Mouse (Mus musculus): ENCODE measurements around the gene Asxl1. TPM values are rescaled to one million over a fixed set of nuclear protein-coding genes. Genes with fewer than 3 reads are reported as not detected.
"Not testable (repeated sequence)": the region's sequence is repeated elsewhere in the genome, so short reads cannot be mapped to it uniquely, and the experiment has no call there.

Gene Asxl1
- polyA plus RNA-seq, 1 experiment from 2014 or later: 9.0 TPM

- H3K4me2 ChIP-seq (ENCODE audit: low read length): no peak overlapping the region
- H3K4me1 ChIP-seq (ENCODE audit: control insufficient read depth, insufficient read depth, low read length): peaks cover 27% of the 10 kb centered on the region
- no peak for ATAC-seq
- H3K4me3 ChIP-seq (ENCODE audit: low read depth, low read length): no peak overlapping the region
- WGBS: 51% methylated on average over 6 of the region's 6 CpGs
- peaks cover 13% of the 10 kb centered on the region for H3K36me3 ChIP-seq (ENCODE audit: control insufficient read depth, insufficient read depth, low read length)
- no peak overlapping the region for H3K27ac ChIP-seq (ENCODE audit: low read length)
- no peaks in the 10 kb centered on the region for H3K27me3 ChIP-seq (ENCODE audit: control insufficient read depth, insufficient read depth, low read depth, low read length)
- H3K9ac ChIP-seq (ENCODE audit: low read depth, low read length): no peak overlapping the region
- H3K9me3 ChIP-seq (replicated peaks; ENCODE audit: control insufficient read depth, low read length, poor library complexity, severe bottlenecking): no peaks in the 10 kb centered on the region
Observed at GRCm38 (mm10) chr2:153350552-153351181, 5.0 kb downstream of the Asxl1 start.

DNA sequence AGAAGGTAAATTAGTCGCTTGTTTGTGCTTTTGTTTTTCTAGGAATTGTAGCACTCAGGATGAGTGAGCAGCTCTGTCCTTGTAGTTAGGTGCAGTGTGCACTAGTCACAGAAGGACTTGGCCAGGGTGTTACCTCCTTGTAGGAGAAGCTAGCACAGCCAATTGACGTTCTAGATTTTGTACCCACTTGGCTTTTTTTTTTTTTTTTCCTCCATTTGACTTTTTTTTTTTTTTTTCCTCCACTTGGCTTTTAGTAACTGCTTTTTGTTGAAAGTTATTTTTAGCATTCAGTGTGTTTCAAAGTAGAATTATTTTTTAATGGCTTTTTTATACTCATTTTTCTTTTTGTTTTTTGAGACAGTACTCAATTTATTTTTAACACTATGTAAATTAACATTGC lies 9.0 kb downstream of the Asxl1 start:
- Histone ChIP-seq H3K36me3 (ENCODE audit: control insufficient read depth, insufficient read depth, low read length) (peaks cover 23% of the 10 kb centered on the region), H3K9me3 (replicated peaks; ENCODE audit: control insufficient read depth, low read length, poor library complexity, severe bottlenecking) (no peaks in the 10 kb centered on the region), H3K4me3 (ENCODE audit: low read depth, low read length) (no peak overlapping the region), H3K4me1 (ENCODE audit: control insufficient read depth, insufficient read depth, low read length) (peaks cover 11% of the 10 kb centered on the region), H3K27ac (ENCODE audit: low read length) (no peak overlapping the region), H3K27me3 (ENCODE audit: control insufficient read depth, insufficient read depth, low read depth, low read length) (no peaks in the 10 kb centered on the region), H3K9ac (ENCODE audit: low read depth, low read length) (no peak overlapping the region), H3K4me2 (ENCODE audit: low read length) (no peak overlapping the region)
- 89% methylated on average over 2 of the region's 2 CpGs for WGBS
- ATAC-seq: no peak

- ATAC-seq: no peak
- no peaks in the 10 kb centered on the region for H3K9me3 ChIP-seq (replicated peaks; ENCODE audit: control insufficient read depth, low read length, poor library complexity, severe bottlenecking)
- 95% methylated on average over 4 of the region's 4 CpGs for WGBS
- no peaks in the 10 kb centered on the region for H3K27me3 ChIP-seq (ENCODE audit: control insufficient read depth, insufficient read depth, low read depth, low read length)
- H3K4me2 ChIP-seq (ENCODE audit: low read length): no peak overlapping the region
- H3K9ac ChIP-seq (ENCODE audit: low read depth, low read length): no peak overlapping the region
- peaks cover 23% of the 10 kb centered on the region for H3K36me3 ChIP-seq (ENCODE audit: control insufficient read depth, insufficient read depth, low read length)
- H3K4me1 ChIP-seq (ENCODE audit: control insufficient read depth, insufficient read depth, low read length): no peaks in the 10 kb centered on the region
- no peak overlapping the region for H3K4me3 ChIP-seq (ENCODE audit: low read depth, low read length)
- H3K27ac ChIP-seq (ENCODE audit: low read length): no peak overlapping the region
Observed at GRCm38 (mm10) chr2:153356784-153357183, 11.2 kb downstream of the Asxl1 start.

DNA sequence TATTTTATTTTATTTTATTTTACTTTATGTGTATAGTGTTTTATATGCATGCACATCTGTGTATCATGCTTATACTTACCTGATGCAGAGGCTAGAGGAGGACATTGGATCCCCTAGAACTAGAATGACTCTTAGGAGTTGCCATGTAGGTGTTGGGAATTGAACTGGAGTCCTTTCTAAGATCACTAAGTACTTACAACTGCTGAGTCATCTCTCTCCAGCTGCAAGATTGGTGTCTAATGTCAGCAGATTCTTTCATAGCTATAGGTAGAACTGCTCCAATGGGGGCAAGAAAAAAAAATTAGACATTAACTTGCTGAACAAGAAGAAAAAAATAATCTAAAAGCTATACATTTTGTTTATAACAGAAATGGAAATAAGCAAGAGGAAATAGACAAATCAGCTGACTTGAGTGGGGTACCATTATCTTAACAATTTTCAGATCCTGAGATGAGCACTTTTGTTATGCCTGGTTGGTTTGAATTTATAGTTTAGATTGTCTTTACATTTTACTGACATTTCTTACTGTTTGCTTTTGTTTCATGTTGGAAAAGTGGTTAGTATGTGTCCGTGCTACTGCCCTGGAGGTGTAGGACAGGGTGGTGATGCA lies 15.6 kb downstream of the Asxl1 start:
- Histone ChIP-seq H3K27ac (ENCODE audit: low read length) (no peak overlapping the region), H3K36me3 (ENCODE audit: control insufficient read depth, insufficient read depth, low read length) (peaks cover 10% of the 10 kb centered on the region; the same call in 1 of the 2 replicates), H3K4me2 (ENCODE audit: low read length) (no peak overlapping the region), H3K4me1 (ENCODE audit: control insufficient read depth, insufficient read depth, low read length) (no peaks in the 10 kb centered on the region), H3K4me3 (ENCODE audit: low read depth, low read length) (no peak overlapping the region), H3K27me3 (ENCODE audit: control insufficient read depth, insufficient read depth, low read depth, low read length) (no peaks in the 10 kb centered on the region), H3K9ac (ENCODE audit: low read depth, low read length) (no peak overlapping the region), H3K9me3 (replicated peaks; ENCODE audit: control insufficient read depth, low read length, poor library complexity, severe bottlenecking) (no peaks in the 10 kb centered on the region)
- ATAC-seq: no peak
- WGBS: 91% methylated on average over 1 of the region's 1 CpGs

- not testable (repeated sequence) for ATAC-seq; H3K27me3 ChIP-seq (ENCODE audit: control insufficient read depth, insufficient read depth, low read depth, low read length); H3K36me3 ChIP-seq (ENCODE audit: control insufficient read depth, insufficient read depth, low read length); H3K9ac ChIP-seq (ENCODE audit: low read depth, low read length); H3K4me2 ChIP-seq (ENCODE audit: low read length); H3K4me3 ChIP-seq (ENCODE audit: low read depth, low read length); H3K4me1 ChIP-seq (ENCODE audit: control insufficient read depth, insufficient read depth, low read length); H3K27ac ChIP-seq (ENCODE audit: low read length); H3K9me3 ChIP-seq (replicated peaks; ENCODE audit: control insufficient read depth, low read length, poor library complexity, severe bottlenecking)
- WGBS: 94% methylated on average over 14 of the region's 14 CpGs
Observed at GRCm38 (mm10) chr2:153364531-153364930, 18.9 kb downstream of the Asxl1 start.

- Histone ChIP-seq H3K4me1 (ENCODE audit: control insufficient read depth, insufficient read depth, low read length) (no peaks in the 10 kb centered on the region), H3K27me3 (ENCODE audit: control insufficient read depth, insufficient read depth, low read depth, low read length) (no peaks in the 10 kb centered on the region), H3K9me3 (replicated peaks; ENCODE audit: control insufficient read depth, low read length, poor library complexity, severe bottlenecking) (no peaks in the 10 kb centered on the region), H3K36me3 (ENCODE audit: control insufficient read depth, insufficient read depth, low read length) (peaks cover 9% of the 10 kb centered on the region; the same call in 1 of the 2 replicates), H3K9ac (ENCODE audit: low read depth, low read length) (no peak overlapping the region), H3K27ac (ENCODE audit: low read length) (no peak overlapping the region), H3K4me3 (ENCODE audit: low read depth, low read length) (no peak overlapping the region), H3K4me2 (ENCODE audit: low read length) (no peak overlapping the region)
- no peak for ATAC-seq
Observed at GRCm38 (mm10) chr2:153370871-153371270, 25.2 kb downstream of the Asxl1 start.

DNA sequence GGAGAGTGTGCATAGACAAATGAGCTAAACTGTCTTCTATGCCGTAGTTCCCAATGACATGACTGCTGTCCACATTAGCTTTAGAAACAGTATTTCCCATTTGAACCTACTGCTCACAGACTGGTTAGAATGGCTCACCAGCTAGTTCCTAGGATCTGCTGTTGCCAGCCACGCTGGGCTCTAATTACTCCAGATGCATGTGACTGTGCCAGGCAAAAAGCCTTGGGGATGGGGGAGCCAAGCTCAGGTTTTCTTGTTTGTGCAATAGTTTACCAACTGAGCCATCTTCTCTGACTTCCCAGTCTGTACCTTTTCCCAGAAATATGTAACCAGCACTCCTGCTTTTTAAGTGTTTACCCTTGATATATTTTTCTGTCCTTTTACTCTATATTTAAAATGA lies 29.8 kb downstream of the Asxl1 start:
- no peak overlapping the region for H3K9ac ChIP-seq (ENCODE audit: low read depth, low read length)
- no peak for ATAC-seq
- 72% methylated on average over 2 of the region's 2 CpGs for WGBS
- no peak overlapping the region for H3K4me3 ChIP-seq (ENCODE audit: low read depth, low read length)
- H3K4me2 ChIP-seq (ENCODE audit: low read length): no peak overlapping the region
- H3K27ac ChIP-seq (ENCODE audit: low read length): no peak overlapping the region
- H3K9me3 ChIP-seq (replicated peaks; ENCODE audit: control insufficient read depth, low read length, poor library complexity, severe bottlenecking): no peaks in the 10 kb centered on the region
- no peaks in the 10 kb centered on the region for H3K36me3 ChIP-seq (ENCODE audit: control insufficient read depth, insufficient read depth, low read length)
- no peaks in the 10 kb centered on the region for H3K27me3 ChIP-seq (ENCODE audit: control insufficient read depth, insufficient read depth, low read depth, low read length)
- no peaks in the 10 kb centered on the region for H3K4me1 ChIP-seq (ENCODE audit: control insufficient read depth, insufficient read depth, low read length)

DNA sequence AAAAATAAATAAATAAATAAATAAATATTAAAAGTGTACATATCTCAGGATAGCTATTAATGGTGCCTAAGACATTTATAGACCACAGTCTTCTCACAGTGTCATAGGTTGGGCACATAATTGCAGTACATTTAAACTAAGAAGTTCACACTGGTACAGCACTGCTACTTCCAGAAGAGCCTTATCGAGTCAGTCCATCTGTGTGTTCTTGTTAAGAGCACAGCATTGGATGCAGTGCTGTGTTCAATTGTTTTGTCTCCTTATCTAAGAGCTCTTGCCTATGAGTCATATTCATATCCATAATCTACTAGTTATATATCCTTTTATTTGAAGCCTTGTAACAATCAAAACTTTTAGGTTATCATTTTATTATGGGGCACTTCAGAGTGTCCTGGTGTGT lies 34.9 kb downstream of the Asxl1 start:
- Histone ChIP-seq H3K36me3 (ENCODE audit: control insufficient read depth, insufficient read depth, low read length) (peaks cover 6% of the 10 kb centered on the region), H3K9ac (ENCODE audit: low read depth, low read length) (no peak overlapping the region), H3K4me3 (ENCODE audit: low read depth, low read length) (no peak overlapping the region), H3K4me2 (ENCODE audit: low read length) (no peak overlapping the region), H3K27ac (ENCODE audit: low read length) (no peak overlapping the region), H3K9me3 (replicated peaks; ENCODE audit: control insufficient read depth, low read length, poor library complexity, severe bottlenecking) (no peaks in the 10 kb centered on the region), H3K27me3 (ENCODE audit: control insufficient read depth, insufficient read depth, low read depth, low read length) (no peaks in the 10 kb centered on the region), H3K4me1 (ENCODE audit: control insufficient read depth, insufficient read depth, low read length) (no peaks in the 10 kb centered on the region)
- ATAC-seq: no peak
- WGBS: 100% methylated on average over 1 of the region's 1 CpGs

- H3K27ac ChIP-seq (ENCODE audit: low read length): no peak overlapping the region
- WGBS: 89% methylated on average over 2 of the region's 2 CpGs
- no peaks in the 10 kb centered on the region for H3K27me3 ChIP-seq (ENCODE audit: control insufficient read depth, insufficient read depth, low read depth, low read length)
- H3K9ac ChIP-seq (ENCODE audit: low read depth, low read length): no peak overlapping the region
- H3K4me3 ChIP-seq (ENCODE audit: low read depth, low read length): no peak overlapping the region
- no peaks in the 10 kb centered on the region for H3K4me1 ChIP-seq (ENCODE audit: control insufficient read depth, insufficient read depth, low read length)
- ATAC-seq: no peak
- H3K9me3 ChIP-seq (replicated peaks; ENCODE audit: control insufficient read depth, low read length, poor library complexity, severe bottlenecking): no peaks in the 10 kb centered on the region
- H3K36me3 ChIP-seq (ENCODE audit: control insufficient read depth, insufficient read depth, low read length): peaks cover 26% of the 10 kb centered on the region
- H3K4me2 ChIP-seq (ENCODE audit: low read length): no peak overlapping the region
Observed at GRCm38 (mm10) chr2:153389831-153390230, 44.2 kb downstream of the Asxl1 start.

All from midbrain, embryonic 16.5 days (tissue).